ENCODE assay signal across 36 mouse cellular contexts in the genomic region with DNA sequence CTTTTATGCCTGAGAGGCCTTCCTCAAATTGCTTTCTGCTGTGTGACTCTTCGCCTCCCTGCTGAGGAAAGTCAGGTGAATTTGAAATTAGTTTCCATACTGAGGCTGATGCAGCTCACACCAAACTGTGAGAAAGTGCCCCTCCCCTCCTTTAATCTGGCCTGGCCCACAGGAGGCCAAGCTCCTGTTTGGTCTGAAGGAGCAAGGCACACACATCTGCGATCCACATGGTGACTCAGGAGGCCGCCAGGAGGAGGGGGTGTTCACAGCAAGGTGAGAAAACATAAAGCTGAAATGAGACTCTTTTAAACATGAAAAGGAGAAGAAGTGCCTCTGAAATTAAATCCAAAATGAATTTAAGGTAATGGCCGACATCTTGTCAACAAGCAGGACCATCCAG. TPM values are rescaled to one million over a fixed set of nuclear protein-coding genes. Genes with fewer than 3 reads are reported as not detected.
DNase-seq lines count a peak whose midpoint lies in the region; ATAC-seq and TF ChIP-seq lines count a peak whose summit lies in the region.
"Had no signal": no experiment of that assay in that cellular context is flagged by ENCODE, and none has a peak within 500 bp of the region (broad histone marks: within the 10 kb centered on the region; RNA-seq: fewer than 3 reads in every experiment).

No protein-coding gene starts in this region.

- no peak overlapping the region for H3K9ac ChIP-seq in midbrain, postnatal 0 days (replicated peaks; ENCODE audit: low read length, poor library complexity, severe bottlenecking)
- H3K9ac ChIP-seq in midbrain, embryonic 14.5 days (replicated peaks; ENCODE audit: low read length), result no peak overlapping the region
- no peak overlapping the region for H3K9ac ChIP-seq in forebrain, embryonic 16.5 days (replicated peaks; ENCODE audit: low read depth, low read length)
- H3K9ac ChIP-seq: forebrain, embryonic 13.5 days; heart, embryonic 12.5 days; intestine, embryonic 15.5 days; limb, embryonic 15.5 days; liver, embryonic 13.5 days; midbrain, embryonic 15.5 days; neural tube, embryonic 13.5 days; stomach, embryonic 15.5 days had no signal

- no peak for TF ChIP-seq CTCF in midbrain, postnatal 0 days (IDR thresholded peaks at IDR 0.05)

- H3K27ac ChIP-seq in midbrain, postnatal 0 days (ENCODE audit: low read depth, low read length), result no peak overlapping the region
- H3K27ac ChIP-seq in midbrain, embryonic 14.5 days (replicated peaks; ENCODE audit: low read depth, low read length), result no peak overlapping the region
- peak overlapping the region; percentile 81 for H3K27ac ChIP-seq in limb, embryonic 10.5 days
- H3K27ac ChIP-seq in forebrain, embryonic 16.5 days (ENCODE audit: low read length), result no peak overlapping the region
- H3K27ac ChIP-seq: forebrain, embryonic 13.5 days; heart, adult 2 months; intestine, embryonic 15.5 days; limb, embryonic 15.5 days; liver, embryonic 13.5 days; macrophage; midbrain, embryonic 15.5 days; neural tube, embryonic 13.5 days; stomach, embryonic 15.5 days had no signal

- no peaks in the 10 kb centered on the region for H3K27me3 ChIP-seq in midbrain, postnatal 0 days (ENCODE audit: insufficient read depth, low read length)
- H3K27me3 ChIP-seq in midbrain, embryonic 14.5 days (ENCODE audit: control insufficient read depth, insufficient read depth, low read length), result 0 out of 2 replicates have a peak, but pooled peaks cover under 1% of the 10 kb centered on the region
- H3K27me3 ChIP-seq in limb, embryonic 10.5 days (ENCODE audit: low read depth, poor library complexity, severe bottlenecking), result peaks cover 20% of the 10 kb centered on the region
- no peaks in the 10 kb centered on the region for H3K27me3 ChIP-seq in forebrain, embryonic 16.5 days (replicated peaks; ENCODE audit: control insufficient read depth, insufficient read depth, low read length)
- H3K27me3 ChIP-seq: intestine, embryonic 15.5 days; stomach, embryonic 15.5 days had no signal

- H3K4me2 ChIP-seq in midbrain, postnatal 0 days (ENCODE audit: low read depth, low read length, poor library complexity, severe bottlenecking), result no peak overlapping the region
- H3K4me2 ChIP-seq in midbrain, embryonic 14.5 days (ENCODE audit: low read length), result no peak overlapping the region
- H3K4me2 ChIP-seq in forebrain, embryonic 16.5 days (ENCODE audit: low read length), result no peak overlapping the region
- H3K4me2 ChIP-seq: forebrain, embryonic 13.5 days; heart, embryonic 12.5 days; intestine, embryonic 15.5 days; limb, embryonic 15.5 days; liver, embryonic 13.5 days; midbrain, embryonic 15.5 days; neural tube, embryonic 13.5 days; stomach, embryonic 15.5 days had no signal

- 54% methylated on average over 4 of the region's 4 CpGs for WGBS in midbrain, postnatal 0 days
- 70% methylated on average over 4 of the region's 4 CpGs for WGBS in midbrain, embryonic 14.5 days
- 19% methylated on average over 4 of the region's 4 CpGs for WGBS in limb, embryonic 10.5 days
- 71% methylated on average over 4 of the region's 4 CpGs for WGBS in forebrain, embryonic 16.5 days

- H3K4me3 ChIP-seq in midbrain, postnatal 0 days (ENCODE audit: low read depth, low read length), result no peak overlapping the region
- H3K4me3 ChIP-seq in midbrain, embryonic 14.5 days (replicated peaks; ENCODE audit: low read depth, low read length), result no peak overlapping the region
- H3K4me3 ChIP-seq in limb, embryonic 10.5 days, result peak overlapping the region; percentile 2; the same call in 1 of the 2 replicates
- no peak overlapping the region for H3K4me3 ChIP-seq in forebrain, embryonic 16.5 days (replicated peaks; ENCODE audit: low read length)
- H3K4me3 ChIP-seq: forebrain, embryonic 13.5 days; heart, adult 2 months; heart, embryonic 12.5 days; intestine, embryonic 15.5 days; limb, embryonic 15.5 days; liver, embryonic 13.5 days; midbrain, embryonic 15.5 days; neural tube, embryonic 13.5 days; stomach, embryonic 15.5 days had no signal

- no peaks in the 10 kb centered on the region for H3K36me3 ChIP-seq in midbrain, postnatal 0 days (ENCODE audit: insufficient read depth, low read length)
- no peaks in the 10 kb centered on the region for H3K36me3 ChIP-seq in midbrain, embryonic 14.5 days (ENCODE audit: control insufficient read depth, insufficient read depth, low read length)
- H3K36me3 ChIP-seq in limb, embryonic 10.5 days, result no peaks in the 10 kb centered on the region
- no peaks in the 10 kb centered on the region for H3K36me3 ChIP-seq in forebrain, embryonic 16.5 days (ENCODE audit: control insufficient read depth, insufficient read depth)
- H3K36me3 ChIP-seq: heart, embryonic 12.5 days; intestine, embryonic 15.5 days; limb, embryonic 15.5 days; liver, embryonic 13.5 days; midbrain, embryonic 15.5 days; neural tube, embryonic 13.5 days; stomach, embryonic 15.5 days had no signal

- no peaks in the 10 kb centered on the region for H3K9me3 ChIP-seq in midbrain, postnatal 0 days (ENCODE audit: low read length)
- no peaks in the 10 kb centered on the region for H3K9me3 ChIP-seq in midbrain, embryonic 14.5 days (ENCODE audit: control insufficient read depth, low read length)
- H3K9me3 ChIP-seq in limb, embryonic 10.5 days (replicated peaks), result no peaks in the 10 kb centered on the region
- H3K9me3 ChIP-seq in forebrain, embryonic 16.5 days (ENCODE audit: control insufficient read depth, low read length), result no peaks in the 10 kb centered on the region
- H3K9me3 ChIP-seq: forebrain, embryonic 13.5 days; heart, embryonic 12.5 days; intestine, embryonic 15.5 days; limb, embryonic 15.5 days; liver, embryonic 13.5 days; midbrain, embryonic 15.5 days; neural tube, embryonic 13.5 days; stomach, embryonic 15.5 days had no signal

- peak; percentile 35 for DNase-seq in midbrain, postnatal 0 days (ENCODE audit: low spot score)
- DNase-seq in midbrain, embryonic 14.5 days, result no peak
- DNase-seq in embryo, embryonic 11 days, result peak; percentile 70
- DNase-seq in limb, embryonic 10.5 days (ENCODE audit: low spot score), result peak; percentile 77
- DNase-seq in mesoderm, embryonic 11.5 days (ENCODE audit: low read depth, low spot score), result peak; percentile 60
- no peak for DNase-seq in ovary, postnatal 10 days (ENCODE audit: low spot score)
- DNase-seq: adrenal gland, adult 2 months; adrenal gland, postnatal 36 days; cerebellum, adult 2 months; cerebellum, postnatal 25 days; heart, adult 2 months; heart, postnatal 4 days; kidney, adult 2 months; kidney, postnatal 36 days; liver, embryonic 13.5 days; lung, adult 18-20 months; lung, postnatal 10 days; right cerebral cortex, postnatal 25 days; thymus, adult 2 months; thymus, postnatal 36 days had no signal

- ATAC-seq in midbrain, postnatal 0 days (ENCODE audit: low FRiP score), result no peak
- ATAC-seq in midbrain, embryonic 14.5 days (ENCODE audit: low FRiP score, low TSS enrichment), result no peak
- no peak for ATAC-seq in forebrain, embryonic 16.5 days
- ATAC-seq: forebrain, embryonic 13.5 days; hindbrain, embryonic 16.5 days; intestine, embryonic 15.5 days; midbrain, embryonic 15.5 days had no signal

- H3K4me1 ChIP-seq in midbrain, postnatal 0 days (ENCODE audit: insufficient read depth, low read length), result no peaks in the 10 kb centered on the region
- no peaks in the 10 kb centered on the region for H3K4me1 ChIP-seq in midbrain, embryonic 14.5 days (ENCODE audit: control insufficient read depth, insufficient read depth, low read length)
- H3K4me1 ChIP-seq in limb, embryonic 10.5 days, result peaks cover 52% of the 10 kb centered on the region
- H3K4me1 ChIP-seq in forebrain, embryonic 16.5 days (replicated peaks; ENCODE audit: control insufficient read depth, insufficient read depth, low read length), result no peaks in the 10 kb centered on the region
- H3K4me1 ChIP-seq: forebrain, embryonic 13.5 days; heart, embryonic 12.5 days; intestine, embryonic 15.5 days; liver, embryonic 13.5 days; midbrain, embryonic 15.5 days; neural tube, embryonic 13.5 days; stomach, embryonic 15.5 days had no signal

RNA-seq across cellular contexts. Expression of gene T, which starts 37.9 kb away (rescaled TPM):
- 0.11 and 1.9 TPM in 2 replicates for total RNA-seq in midbrain, postnatal 0 days (2014; rRNA removed)
- polyA plus RNA-seq in midbrain, postnatal 0 days (2015; fragmentation: Nextera tagmentation; extraction: Ambion mirVana), result 0.25 and 0.35 TPM in 2 replicates
- polyA plus RNA-seq in midbrain, embryonic 14.5 days (2014; fragmentation: Nextera tagmentation; extraction: Ambion mirVana), result 0.39 and 0.43 TPM in 2 replicates
- polyA plus RNA-seq in limb, embryonic 10.5 days (2016; fragmentation: Nextera tagmentation; extraction: Ambion mirVana), result 0.93 and 1.2 TPM in 2 replicates
- 0.61 and 0.70 TPM in 2 replicates for polyA plus RNA-seq in forebrain, embryonic 16.5 days (2015; fragmentation: Nextera tagmentation; extraction: Ambion mirVana)
- total RNA-seq: adrenal gland, adult 2 months; adrenal gland, postnatal 36 days; gastrocnemius, adult 8-10 months; heart, adult 2 months; heart, postnatal 4 days; layer of hippocampus, postnatal 25 days; left cerebral cortex, adult 8-10 months; megakaryocyte-erythroid progenitor cell, adult 5-6 weeks had no signal
- polyA plus RNA-seq: heart, adult 2 months; kidney, adult 2 months; liver, embryonic 13.5 days; macrophage had no signal

RNA-seq across cellular contexts. Expression of gene T2, which starts 40.6 kb away (rescaled TPM):
- 0.38 and 2.1 TPM in 2 replicates for total RNA-seq in midbrain, postnatal 0 days (2014; rRNA removed)
- polyA plus RNA-seq in midbrain, postnatal 0 days (2015; fragmentation: Nextera tagmentation; extraction: Ambion mirVana), result 0.81 and 0.90 TPM in 2 replicates
- 0.39 and 0.82 TPM in 2 replicates for polyA plus RNA-seq in midbrain, embryonic 14.5 days (2014; fragmentation: Nextera tagmentation; extraction: Ambion mirVana)
- 0.75 and 1.1 TPM in 2 replicates for polyA plus RNA-seq in limb, embryonic 10.5 days (2016; fragmentation: Nextera tagmentation; extraction: Ambion mirVana)
- 0.22 and 0.37 TPM in 2 replicates for polyA plus RNA-seq in forebrain, embryonic 16.5 days (2015; fragmentation: Nextera tagmentation; extraction: Ambion mirVana)
- total RNA-seq: adrenal gland, adult 2 months; adrenal gland, postnatal 36 days; gastrocnemius, adult 8-10 months; gastrocnemius, postnatal 4 days; megakaryocyte-erythroid progenitor cell, adult 5-6 weeks had no signal
- polyA plus RNA-seq: adrenal gland, adult 2 months; macrophage had no signal

RNA-seq across cellular contexts. Expression of gene Prr18, which starts 59.1 kb away (rescaled TPM):
- 29.8 and 31.5 TPM in 2 replicates for total RNA-seq in midbrain, postnatal 0 days (2014; rRNA removed)
- 15.7 and 15.9 TPM in 2 replicates for polyA plus RNA-seq in midbrain, postnatal 0 days (2015; fragmentation: Nextera tagmentation; extraction: Ambion mirVana)
- polyA plus RNA-seq in midbrain, embryonic 14.5 days (2014; fragmentation: Nextera tagmentation; extraction: Ambion mirVana), result 18.3 and 20.6 TPM in 2 replicates
- 0.29 and 0.31 TPM in 2 replicates for polyA plus RNA-seq in limb, embryonic 10.5 days (2016; fragmentation: Nextera tagmentation; extraction: Ambion mirVana)
- polyA plus RNA-seq in forebrain, embryonic 16.5 days (2015; fragmentation: Nextera tagmentation; extraction: Ambion mirVana), result 10.5 and 12.2 TPM in 2 replicates
- polyA plus RNA-seq: heart, postnatal 0 days had no signal

Comparison
In these comparisons a context has a peak if more than half of its experiments do, and no peak if none do; other contexts are left out.
1. DNase-seq: peak in midbrain, postnatal 0 days (single experiment), embryo, embryonic 11 days (single experiment), limb, embryonic 10.5 days (single experiment) and mesoderm, embryonic 11.5 days (single experiment); none in midbrain, embryonic 14.5 days (single experiment) and ovary, postnatal 10 days (single experiment).